Mouse (Mus musculus): Measurements from ENCODE around the gene Tbc1d10c. TPM values are rescaled to one million over a fixed set of nuclear protein-coding genes. Genes with fewer than 3 reads are reported as not detected.
A peak's percentile ranks its signal among the peaks of the same experiment; 100 is the strongest.

The Tbc1d10c gene
- 266 and 328 TPM in 2 replicates for polyA plus RNA-seq (2012; rRNA removed)

DNA sequence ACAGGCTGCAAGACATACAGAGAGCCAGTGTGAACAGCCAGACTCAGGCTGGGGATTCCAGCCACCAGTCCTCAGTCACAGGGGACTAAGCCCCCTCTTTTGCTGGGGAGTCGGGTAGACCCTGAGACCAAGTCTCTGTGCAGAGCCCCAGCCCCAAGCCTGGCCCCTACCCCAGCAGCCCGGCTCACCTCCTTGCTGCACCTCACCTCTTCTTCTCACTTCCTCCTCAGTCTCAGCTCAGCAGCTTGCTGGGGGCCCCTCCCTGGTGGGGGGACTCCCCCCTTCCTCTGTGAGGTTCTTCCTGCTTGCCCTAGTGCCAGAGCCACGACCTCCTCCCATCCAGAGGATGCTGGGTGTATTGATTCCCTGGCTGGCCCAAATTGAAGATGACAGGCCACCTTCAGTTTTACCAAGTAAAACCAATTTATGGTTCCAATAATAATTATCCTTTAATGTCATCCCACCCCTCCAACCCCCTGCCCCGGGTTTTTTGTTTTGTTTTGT is at the start of gene Tbc1d10c:
Tbc1d10c (minus strand) TSS at position 454 of the 504 bp plus-strand sequence.
- peaks cover 41% of the 10 kb centered on the region for H3K4me1 ChIP-seq (ENCODE audit: control insufficient read depth, insufficient read depth, insufficient read length)
- H3K27me3 ChIP-seq (ENCODE audit: control insufficient read depth, insufficient read depth, low read length), result no peaks in the 10 kb centered on the region
- DNase-seq (ENCODE audit: low read depth in 1 of 2, low spot score in 2 of 2), result peak; percentile 76 to 92
- H3K36me3 ChIP-seq (ENCODE audit: control insufficient read depth, insufficient read depth, low read length), result peaks cover 51% of the 10 kb centered on the region
- H3K27ac ChIP-seq (ENCODE audit: insufficient read depth, low read length), result peak within 1 kb of the TSS; percentile 98
- H3K4me3 ChIP-seq (ENCODE audit: extremely low read depth, insufficient read depth, insufficient read length), result peak within 1 kb of the TSS; percentile 89
- under 1% methylated on average over 4 of the region's 4 CpGs for WGBS
- TF ChIP-seq POLR2A (IDR thresholded peaks at IDR 0.05; ENCODE audit: low read depth, low read length), result peak; percentile 83
- no peak for TF ChIP-seq CTCF (IDR thresholded peaks at IDR 0.05; ENCODE audit: extremely low read depth, insufficient read depth, insufficient read length, insufficient replicate concordance)

- TF ChIP-seq CTCF (IDR thresholded peaks at IDR 0.05; ENCODE audit: extremely low read depth, insufficient read depth, insufficient read length, insufficient replicate concordance), result no peak
- TF ChIP-seq POLR2A (IDR thresholded peaks at IDR 0.05; ENCODE audit: low read depth, low read length), result no peak
- WGBS, result 67% methylated on average over 8 of the region's 8 CpGs
- DNase-seq (ENCODE audit: low read depth in 1 of 2, low spot score in 2 of 2), result no peak
- H3K27ac ChIP-seq (ENCODE audit: insufficient read depth, low read length), result no peak overlapping the region
- H3K27me3 ChIP-seq (ENCODE audit: control insufficient read depth, insufficient read depth, low read length), result no peaks in the 10 kb centered on the region
- H3K36me3 ChIP-seq (ENCODE audit: control insufficient read depth, insufficient read depth, low read length), result no peaks in the 10 kb centered on the region
- no peak overlapping the region for H3K4me3 ChIP-seq (ENCODE audit: extremely low read depth, insufficient read depth, insufficient read length)
- no peaks in the 10 kb centered on the region for H3K4me1 ChIP-seq (ENCODE audit: control insufficient read depth, insufficient read depth, insufficient read length)
These were observed 49.2 kb upstream of the Tbc1d10c start for GRCm38 (mm10) chr19:4240247-4240668.

DNA sequence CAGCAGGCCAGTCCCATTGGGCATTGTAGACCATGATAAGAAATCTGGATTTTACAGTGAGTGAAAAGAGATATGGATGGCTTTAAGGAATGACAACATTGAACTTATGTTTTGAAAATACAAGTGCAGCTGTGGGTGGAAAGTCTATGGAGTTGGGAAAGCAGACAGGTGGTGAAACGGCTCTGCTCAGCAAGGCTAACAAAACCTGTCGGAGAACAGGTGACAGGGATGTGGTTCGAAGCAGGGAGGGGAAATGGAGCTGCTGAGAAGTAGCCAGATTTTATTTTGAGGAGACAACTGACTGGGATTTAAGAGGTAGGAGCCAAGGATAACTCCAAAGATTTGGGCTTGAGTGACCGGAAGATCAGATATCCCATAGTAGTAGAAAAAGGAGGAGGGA is 43.5 kb upstream of the Tbc1d10c start:
- no peaks in the 10 kb centered on the region for H3K36me3 ChIP-seq (ENCODE audit: control insufficient read depth, insufficient read depth, low read length)
- no peak for DNase-seq (ENCODE audit: low read depth in 1 of 2, low spot score in 2 of 2)
- no peak for TF ChIP-seq CTCF (IDR thresholded peaks at IDR 0.05; ENCODE audit: extremely low read depth, insufficient read depth, insufficient read length, insufficient replicate concordance)
- no peak for TF ChIP-seq POLR2A (IDR thresholded peaks at IDR 0.05; ENCODE audit: low read depth, low read length)
- H3K27me3 ChIP-seq (ENCODE audit: control insufficient read depth, insufficient read depth, low read length), result no peaks in the 10 kb centered on the region
- no peak overlapping the region for H3K27ac ChIP-seq (ENCODE audit: insufficient read depth, low read length)
- H3K4me1 ChIP-seq (ENCODE audit: control insufficient read depth, insufficient read depth, insufficient read length), result peaks cover 26% of the 10 kb centered on the region
- H3K4me3 ChIP-seq (ENCODE audit: extremely low read depth, insufficient read depth, insufficient read length), result no peak overlapping the region
- WGBS, result 90% methylated on average over 4 of the region's 4 CpGs

DNA sequence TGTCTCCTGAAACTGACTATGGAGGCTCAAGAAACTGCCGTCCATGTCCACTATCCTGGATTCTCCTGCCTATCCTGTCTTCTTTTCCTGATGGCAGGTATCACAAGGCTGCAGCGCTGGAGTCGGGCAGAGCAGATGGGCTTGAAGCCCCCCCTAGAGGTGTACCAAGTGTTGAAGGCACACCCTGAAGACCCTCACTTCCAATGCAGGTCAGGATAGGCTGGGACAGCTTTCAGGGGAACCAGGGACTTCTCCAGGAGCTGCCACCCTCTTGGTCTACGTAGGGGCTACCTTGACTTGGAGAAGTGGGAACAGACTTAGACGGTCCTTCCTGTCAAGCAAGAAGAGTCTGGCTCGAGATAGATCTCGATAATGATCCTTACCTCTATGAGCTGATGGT is 41.6 kb upstream of the Tbc1d10c start:
- peak overlapping the region; percentile 99 for H3K27ac ChIP-seq (ENCODE audit: insufficient read depth, low read length)
- no peaks in the 10 kb centered on the region for H3K27me3 ChIP-seq (ENCODE audit: control insufficient read depth, insufficient read depth, low read length)
- H3K4me3 ChIP-seq (ENCODE audit: extremely low read depth, insufficient read depth, insufficient read length), result peak overlapping the region; percentile 73
- 78% methylated on average over 7 of the region's 7 CpGs for WGBS
- no peaks in the 10 kb centered on the region for H3K36me3 ChIP-seq (ENCODE audit: control insufficient read depth, insufficient read depth, low read length)
- no peak for DNase-seq (ENCODE audit: low read depth in 1 of 2, low spot score in 2 of 2)
- H3K4me1 ChIP-seq (ENCODE audit: control insufficient read depth, insufficient read depth, insufficient read length), result peaks cover 40% of the 10 kb centered on the region
- TF ChIP-seq POLR2A (IDR thresholded peaks at IDR 0.05; ENCODE audit: low read depth, low read length) (no peak), CTCF (IDR thresholded peaks at IDR 0.05; ENCODE audit: extremely low read depth, insufficient read depth, insufficient read length, insufficient replicate concordance) (no peak)

DNA sequence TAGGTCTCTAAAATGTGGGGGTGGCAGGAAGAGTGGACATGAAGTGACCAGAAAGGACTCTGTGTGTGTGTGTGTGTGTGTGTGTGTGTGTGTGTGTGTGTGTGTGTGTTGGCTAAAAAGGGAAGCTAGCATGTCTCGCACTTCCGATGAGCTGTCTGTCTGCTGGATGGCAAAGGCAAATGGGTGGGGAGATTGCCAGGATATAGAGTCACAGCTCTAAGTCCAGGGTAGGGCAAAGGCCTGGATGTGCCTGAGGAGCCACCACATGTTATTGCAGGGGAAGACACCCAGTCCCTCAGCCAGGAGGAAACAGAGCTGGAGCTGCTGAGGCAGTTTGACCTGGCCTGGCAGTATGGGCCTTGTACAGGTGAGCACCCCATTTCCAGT is 41.1 kb upstream of the Tbc1d10c start:
- Histone ChIP-seq H3K27ac (ENCODE audit: insufficient read depth, low read length) (peak overlapping the region; percentile 99), H3K4me3 (ENCODE audit: extremely low read depth, insufficient read depth, insufficient read length) (peak overlapping the region; percentile 73), H3K4me1 (ENCODE audit: control insufficient read depth, insufficient read depth, insufficient read length) (peaks cover 45% of the 10 kb centered on the region), H3K36me3 (ENCODE audit: control insufficient read depth, insufficient read depth, low read length) (no peaks in the 10 kb centered on the region), H3K27me3 (ENCODE audit: control insufficient read depth, insufficient read depth, low read length) (no peaks in the 10 kb centered on the region)
- peak; percentile 45 to 63 for DNase-seq (ENCODE audit: low read depth in 1 of 2, low spot score in 2 of 2)
- WGBS, result 4% methylated on average over 2 of the region's 2 CpGs
- TF ChIP-seq POLR2A (IDR thresholded peaks at IDR 0.05; ENCODE audit: low read depth, low read length) (no peak), CTCF (IDR thresholded peaks at IDR 0.05; ENCODE audit: extremely low read depth, insufficient read depth, insufficient read length, insufficient replicate concordance) (no peak)

DNA sequence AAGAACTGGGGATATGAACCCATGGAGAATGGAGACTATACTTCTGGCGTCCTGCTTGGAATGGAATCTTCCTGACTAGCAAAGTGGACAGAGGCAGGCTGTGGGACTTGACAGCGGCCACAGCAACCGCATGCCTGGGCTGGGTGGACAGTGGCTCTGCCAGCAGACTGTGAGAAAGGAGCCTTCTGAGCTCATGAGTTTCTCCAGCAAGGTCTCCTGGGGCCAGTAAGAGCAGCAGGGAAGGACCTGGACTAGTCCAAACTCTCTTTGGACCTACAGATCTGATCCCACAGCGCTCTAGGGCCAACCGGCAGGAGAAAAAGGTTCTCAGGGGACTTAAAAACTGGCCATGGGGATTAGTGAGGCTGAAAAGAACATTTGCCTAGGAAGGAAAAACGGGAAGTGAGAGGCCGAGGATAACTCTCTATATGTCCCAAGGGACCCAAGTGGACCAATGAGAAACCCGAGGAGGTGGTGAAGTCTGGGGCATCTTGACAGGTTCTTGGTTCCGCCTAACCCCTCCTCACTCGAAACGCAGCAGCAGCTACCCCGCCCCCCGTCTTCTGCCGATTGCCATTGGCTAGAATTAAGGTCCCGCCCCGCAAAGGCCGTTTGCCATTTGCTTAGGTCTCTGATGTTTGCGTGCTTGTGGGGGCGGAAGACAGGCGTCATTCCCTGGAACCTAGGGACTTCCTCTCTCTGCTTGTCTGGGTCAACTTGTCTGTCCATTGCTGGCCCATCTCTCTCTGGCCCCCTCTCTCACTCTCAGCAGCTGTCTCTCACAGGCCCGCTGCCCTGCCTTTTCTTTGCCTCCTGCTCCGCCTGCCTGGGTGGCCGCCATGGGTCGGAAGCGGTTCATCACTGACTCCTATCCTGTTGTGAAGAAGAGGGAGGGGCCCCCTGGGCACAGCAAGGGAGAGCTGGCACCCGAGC is 40.4 kb upstream of the Tbc1d10c start, which contains the start of gene Pold4:
Pold4 (plus strand) TSS at position 647 of the 933 bp plus-strand sequence.
- Histone ChIP-seq H3K4me3 (ENCODE audit: extremely low read depth, insufficient read depth, insufficient read length) (peak within 1 kb of the TSS; percentile 73), H3K36me3 (ENCODE audit: control insufficient read depth, insufficient read depth, low read length) (no peaks in the 10 kb centered on the region), H3K27ac (ENCODE audit: insufficient read depth, low read length) (peak within 1 kb of the TSS; percentile 99), H3K4me1 (ENCODE audit: control insufficient read depth, insufficient read depth, insufficient read length) (peaks cover 50% of the 10 kb centered on the region), H3K27me3 (ENCODE audit: control insufficient read depth, insufficient read depth, low read length) (no peaks in the 10 kb centered on the region)
- WGBS, result 5% methylated on average over 26 of the region's 26 CpGs
- TF ChIP-seq CTCF (IDR thresholded peaks at IDR 0.05; ENCODE audit: extremely low read depth, insufficient read depth, insufficient read length, insufficient replicate concordance) (no peak), POLR2A (IDR thresholded peaks at IDR 0.05; ENCODE audit: low read depth, low read length) (peak; percentile 83)
- DNase-seq (ENCODE audit: low read depth in 1 of 2, low spot score in 2 of 2), result peak; percentile 95 to 98
